Mouse (Mus musculus): ENCODE results near the gene Abcc5.
"Not testable (repeated sequence)": the region's sequence is repeated elsewhere in the genome, so short reads cannot be mapped to it uniquely, and the experiment has no call there.

Abcc5 gene

GRCm38 (mm10) chr16:20424226-20424663 is 1.9 kb downstream of the Abcc5 start:
- no peak for DNase-seq (ENCODE audit: low read depth, low spot score)

- DNase-seq (ENCODE audit: low read depth, low spot score): no peak
Measured at GRCm38 (mm10) chr16:20422938-20423730, 3.1 kb downstream of the Abcc5 start.

GRCm38 (mm10) chr16:20418054-20418453 is 8.1 kb downstream of the Abcc5 start:
- no peak for DNase-seq (ENCODE audit: low read depth, low spot score)

DNA sequence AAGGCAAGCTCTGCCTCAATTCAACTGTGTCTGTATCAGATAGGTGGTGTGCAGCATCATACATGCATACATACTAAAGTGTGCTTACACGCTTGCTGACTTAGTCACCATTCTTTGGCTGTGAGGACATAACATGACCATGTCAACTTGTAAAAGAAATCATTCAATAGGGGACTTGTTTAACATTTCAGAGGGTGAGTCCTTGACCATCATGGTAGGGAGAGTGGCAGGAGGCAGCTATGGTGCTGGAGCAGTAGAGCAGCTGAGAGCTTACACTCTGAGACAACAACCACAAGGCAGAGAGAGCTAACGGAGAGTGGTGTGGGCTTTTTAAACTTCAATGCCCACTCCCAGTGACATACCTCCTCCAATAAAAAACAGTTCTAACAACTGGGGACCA is 9.9 kb downstream of the Abcc5 start:
- DNase-seq (ENCODE audit: low read depth, low spot score): no peak

GRCm38 (mm10) chr16:20415804-20416203 is 10.4 kb downstream of the Abcc5 start:
- no peak for DNase-seq (ENCODE audit: low read depth, low spot score)

DNA sequence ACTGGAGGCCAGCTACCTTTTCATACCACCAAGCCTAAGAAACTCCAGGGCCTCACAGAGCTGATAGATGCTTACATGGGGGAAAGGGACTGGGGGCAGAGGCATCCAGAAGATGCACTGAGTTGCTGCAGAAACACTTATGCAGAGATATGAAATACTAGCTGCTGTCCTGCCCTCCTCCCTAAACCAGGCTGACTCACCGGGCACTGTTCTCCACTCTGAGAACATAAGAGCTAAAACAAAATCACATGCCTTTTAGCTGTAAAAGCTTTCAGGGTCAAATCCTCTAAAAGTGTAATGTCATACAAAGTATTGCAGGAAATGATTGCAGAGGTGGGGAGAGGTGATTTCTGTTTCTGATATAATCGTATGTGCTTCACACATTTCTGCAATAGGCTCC is 11.0 kb downstream of the Abcc5 start:
- no peak for DNase-seq (ENCODE audit: low read depth, low spot score)

- no peak for DNase-seq (ENCODE audit: low read depth, low spot score)
Measured at GRCm38 (mm10) chr16:20413870-20414331, 12.3 kb downstream of the Abcc5 start.

GRCm38 (mm10) chr16:20411958-20412570 is 14.1 kb downstream of the Abcc5 start:
- no peak for DNase-seq (ENCODE audit: low read depth, low spot score)

GRCm38 (mm10) chr16:20405335-20405734 is 20.9 kb downstream of the Abcc5 start:
- DNase-seq (ENCODE audit: low read depth, low spot score): no peak

DNA sequence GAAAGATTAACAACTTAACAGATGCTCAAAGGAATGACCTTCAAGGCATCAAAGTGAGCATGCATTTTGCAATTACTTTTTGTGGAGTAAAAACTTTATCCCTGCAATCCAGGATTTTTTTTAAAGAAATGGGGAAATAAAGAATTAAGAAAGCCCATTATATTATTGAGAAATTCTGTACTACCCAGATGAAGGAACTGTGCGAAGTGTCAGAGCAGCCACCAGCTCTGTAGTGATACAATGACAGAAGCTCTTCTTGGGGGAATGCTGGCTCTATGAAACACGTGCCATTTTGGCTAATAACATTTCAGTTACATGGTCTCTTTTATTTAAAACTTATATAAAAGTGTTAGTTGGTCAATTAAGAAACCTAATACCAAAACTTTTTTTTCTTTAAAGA is 22.9 kb downstream of the Abcc5 start:
- DNase-seq (ENCODE audit: low read depth, low spot score): no peak

DNA sequence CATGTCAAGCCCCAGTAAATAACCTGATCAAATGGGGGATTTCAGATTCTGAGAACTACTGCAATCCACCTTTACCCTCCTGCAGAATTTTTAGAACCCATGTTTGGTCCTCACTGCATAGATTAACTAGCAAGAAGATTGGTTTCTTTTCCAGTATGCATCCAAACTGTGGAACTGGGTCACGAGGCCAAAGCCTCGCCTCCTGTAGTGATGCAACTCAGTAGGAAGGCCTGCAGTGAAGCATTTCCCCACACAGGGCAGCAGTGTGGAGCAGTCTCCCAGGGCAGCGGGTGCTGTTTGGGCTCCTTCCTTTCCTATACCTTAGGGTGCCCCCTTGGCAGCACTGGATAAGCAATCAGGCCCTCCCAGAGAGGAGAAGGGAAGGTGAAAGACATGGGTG is 24.6 kb downstream of the Abcc5 start:
- no peak for DNase-seq (ENCODE audit: low read depth, low spot score)

DNA sequence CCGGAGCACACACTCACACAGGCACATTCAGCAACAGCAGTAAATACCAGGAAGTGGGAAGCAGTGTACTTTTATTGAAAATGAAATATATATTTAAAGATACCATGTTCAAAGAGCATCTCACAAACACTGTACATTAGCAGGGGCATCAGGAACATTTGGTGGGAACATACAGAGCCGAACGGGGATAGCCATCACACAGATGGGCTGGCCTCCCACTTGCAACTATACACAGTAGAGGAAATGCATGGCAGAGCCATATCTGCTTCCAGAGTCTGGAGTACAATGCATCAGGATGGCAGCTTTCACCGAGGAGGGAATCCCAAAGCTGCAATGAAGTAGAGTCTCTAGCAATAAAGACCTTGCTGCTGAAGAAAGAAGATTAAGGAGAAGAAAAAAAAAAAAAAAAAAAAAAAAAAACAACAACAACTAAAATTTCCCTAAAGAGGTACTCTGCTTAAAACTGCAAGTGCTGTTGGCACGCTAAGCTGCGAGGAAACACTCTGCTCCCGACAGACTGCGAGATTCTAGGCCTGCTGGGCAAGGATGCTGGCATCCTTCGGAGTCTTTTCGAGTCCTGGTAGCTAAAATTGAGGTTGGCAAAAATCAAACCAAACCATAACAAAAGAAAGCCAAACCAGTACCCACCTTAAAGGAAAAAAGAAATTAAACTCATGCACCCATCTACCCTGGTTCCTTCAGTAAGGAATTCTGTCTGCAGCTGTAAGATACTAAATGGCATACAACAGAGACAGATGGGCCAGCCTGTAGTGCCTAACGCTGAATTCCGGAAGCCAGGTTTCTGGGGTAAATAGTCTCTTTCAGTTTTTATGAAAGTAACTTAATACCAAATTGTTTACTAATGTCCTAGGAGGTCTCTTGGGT is 25.2 kb downstream of the Abcc5 start:
- DNase-seq (ENCODE audit: low read depth, low spot score): no peak

DNA sequence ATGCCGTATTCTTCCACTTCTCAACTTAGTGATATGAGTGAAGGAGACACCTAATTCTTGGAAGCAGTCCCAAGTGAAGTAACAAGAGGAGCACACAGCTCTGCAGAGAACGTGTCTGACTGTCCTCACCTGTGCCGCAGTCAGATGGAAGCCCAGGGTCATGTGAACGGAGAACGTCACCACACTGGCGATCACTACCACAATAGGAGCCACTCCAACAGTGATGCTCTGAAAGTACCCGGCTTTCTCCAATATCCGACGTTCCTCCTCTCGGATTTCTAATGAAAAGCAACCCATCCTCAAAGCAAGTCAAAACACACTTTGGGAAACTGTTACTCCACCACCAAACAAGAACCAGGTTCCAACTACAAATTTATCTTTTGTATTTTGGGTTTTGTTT is 29.3 kb downstream of the Abcc5 start:
- no peak for DNase-seq (ENCODE audit: low read depth, low spot score)

DNA sequence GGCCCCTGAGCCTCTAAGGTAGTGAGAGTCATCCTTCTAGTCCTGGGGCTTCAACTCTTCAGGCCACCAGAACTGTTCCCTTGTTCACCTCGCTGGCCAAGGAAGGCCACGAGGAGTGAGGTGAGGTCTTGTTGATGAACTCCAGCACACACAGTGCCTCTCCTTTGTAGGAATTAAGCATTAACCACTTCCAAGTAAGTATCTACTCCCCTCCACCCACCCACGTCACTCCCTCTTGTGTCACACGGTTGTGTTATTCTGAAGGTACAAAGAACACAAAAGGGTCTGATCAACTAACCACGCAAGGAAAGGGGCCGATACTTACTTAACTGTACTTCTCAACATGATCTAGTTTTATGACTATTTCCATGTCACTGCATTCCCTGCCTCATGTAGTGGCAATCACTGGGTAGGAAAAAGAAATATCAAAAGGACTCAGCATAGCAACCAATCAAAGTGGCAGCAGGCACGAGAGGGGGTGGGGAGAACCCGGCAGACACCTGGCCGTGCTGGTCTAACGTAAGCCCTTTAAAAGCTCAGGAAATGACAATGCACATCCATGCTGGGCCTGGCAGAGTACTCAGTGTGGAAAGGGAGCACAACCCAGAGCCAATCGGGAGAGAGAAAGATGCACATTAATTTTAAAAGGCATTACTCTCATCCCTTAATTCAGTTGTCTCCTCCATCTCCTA is 30.8 kb downstream of the Abcc5 start:
- DNase-seq (ENCODE audit: low read depth, low spot score): no peak

GRCm38 (mm10) chr16:20391753-20392152 is 34.4 kb downstream of the Abcc5 start:
- no peak for DNase-seq (ENCODE audit: low read depth, low spot score)

GRCm38 (mm10) chr16:20390233-20390632 is 36.0 kb downstream of the Abcc5 start:
- DNase-seq (ENCODE audit: low read depth, low spot score): no peak

DNA sequence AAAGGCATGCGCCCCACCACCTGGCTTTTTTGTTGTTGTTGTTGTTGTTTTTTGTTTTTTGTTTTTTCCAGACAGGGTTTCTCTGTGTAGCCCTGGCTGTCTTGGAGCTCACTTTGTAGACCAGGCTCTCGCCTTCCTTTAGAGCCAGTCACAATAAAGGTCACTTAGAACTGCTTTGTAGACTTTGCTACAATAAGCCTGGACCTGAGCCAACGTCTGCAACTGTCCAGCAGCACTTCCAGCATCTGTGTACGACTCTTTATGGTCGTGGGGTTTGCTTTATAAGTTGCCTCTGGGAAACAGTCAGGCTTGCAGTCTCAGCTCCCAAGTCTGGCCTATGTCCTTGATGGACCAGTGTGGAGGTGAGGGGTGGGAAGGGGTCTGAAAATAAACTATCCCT is 45.2 kb downstream of the Abcc5 start:
- DNase-seq (ENCODE audit: low read depth, low spot score): no peak

DNA sequence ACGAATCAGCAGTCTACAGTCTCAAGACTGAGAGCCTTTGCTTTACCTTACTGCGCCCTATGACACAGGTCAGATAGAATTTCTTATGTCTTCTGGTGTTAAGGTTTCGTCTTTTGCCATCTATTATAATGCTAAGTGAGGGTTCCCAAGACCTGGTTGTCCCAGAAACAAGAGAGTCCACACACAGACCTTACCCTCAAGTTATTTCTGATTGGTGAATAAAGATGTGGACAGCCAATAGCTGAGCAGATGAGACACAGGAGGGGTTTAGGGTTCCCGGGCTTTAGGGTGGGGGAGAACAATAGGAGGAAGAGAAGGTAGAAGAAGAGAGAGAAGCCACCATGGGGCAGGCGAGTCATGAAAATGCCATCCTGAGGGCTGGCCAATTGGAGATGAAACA is 50.9 kb downstream of the Abcc5 start:
- no peak for DNase-seq (ENCODE audit: low read depth, low spot score)

DNA sequence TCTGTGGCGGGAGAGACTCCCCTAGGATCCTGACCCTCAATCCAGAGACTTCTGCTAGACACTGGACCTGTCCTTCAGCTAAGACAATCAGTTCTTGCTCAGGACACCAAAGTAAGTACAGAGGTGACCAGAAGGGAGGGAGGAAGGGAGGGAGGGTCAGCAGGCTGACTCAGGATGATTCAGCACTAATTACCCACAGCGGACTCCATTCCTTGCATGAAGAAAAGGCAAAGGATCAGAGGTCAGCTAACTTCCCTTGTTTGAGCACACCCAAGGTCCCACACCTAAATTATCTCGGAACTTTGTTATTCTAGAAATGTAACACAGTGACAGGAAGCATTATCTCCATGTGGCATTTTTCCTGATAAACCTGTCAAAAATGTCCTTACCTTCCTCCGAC is 54.5 kb downstream of the Abcc5 start:
- no peak for DNase-seq (ENCODE audit: low read depth, low spot score)

GRCm38 (mm10) chr16:20368221-20368620 is 58.0 kb downstream of the Abcc5 start:
- no peak for DNase-seq (ENCODE audit: low read depth, low spot score)

- DNase-seq (ENCODE audit: low read depth, low spot score): no peak
Measured at GRCm38 (mm10) chr16:20362121-20362520, 64.1 kb downstream of the Abcc5 start.

GRCm38 (mm10) chr16:20361496-20361895 is 64.7 kb downstream of the Abcc5 start:
- DNase-seq (ENCODE audit: low read depth, low spot score): not testable (repeated sequence)
